8 mouse cellular contexts compared by ENCODE assay signal in the genomic region with DNA sequence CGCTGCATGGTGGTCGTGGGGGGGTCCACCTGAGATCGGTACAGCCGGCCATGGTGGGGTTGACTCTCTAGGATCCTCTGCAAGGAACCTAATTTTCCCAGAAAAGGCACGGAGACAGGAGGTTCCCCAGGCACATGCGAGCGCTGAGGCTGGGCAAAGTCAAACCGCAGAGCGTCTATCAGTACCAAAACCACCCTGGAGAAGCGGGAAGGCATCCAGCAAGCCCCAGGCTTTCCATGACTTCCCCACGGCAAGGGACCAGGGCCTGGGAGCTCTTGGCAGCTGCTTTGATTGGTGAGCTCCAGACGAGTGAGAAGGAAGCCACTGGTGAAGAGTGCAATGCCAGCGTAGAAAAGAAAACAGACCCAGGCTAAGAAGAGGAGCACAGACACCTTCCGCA. TPM values are rescaled to one million over a fixed set of nuclear protein-coding genes. Genes with fewer than 3 reads are reported as not detected.
DNase-seq lines count a peak whose midpoint lies in the region; ATAC-seq lines count a peak whose summit lies in the region.

No protein-coding gene starts in this region.

- no peak for DNase-seq in heart, adult 9 months (ENCODE audit: low spot score in 2 of 2)
- no peak for DNase-seq in hindbrain, embryonic 11.5 days (ENCODE audit: low spot score)
- peak; percentile 14 for DNase-seq in midbrain, embryonic 11.5 days (ENCODE audit: low spot score, missing footprints)
- DNase-seq in left cerebral cortex, postnatal 4 days = no peak
- DNase-seq in layer of hippocampus, postnatal 14 days (ENCODE audit: low spot score in 2 of 2) = no peak
- no peak for DNase-seq in natural killer cell, adult 2 months (ENCODE audit: low spot score in 2 of 2)

- 71% methylated on average over 14 of the region's 14 CpGs for WGBS in heart, embryonic 15.5 days
- 88% methylated on average over 14 of the region's 14 CpGs for WGBS in hindbrain, embryonic 11.5 days
- 84% methylated on average over 14 of the region's 14 CpGs for WGBS in midbrain, embryonic 11.5 days

- peak overlapping the region; percentile 64 for H3K9ac ChIP-seq in heart, embryonic 15.5 days
- peak overlapping the region; percentile 63 for H3K9ac ChIP-seq in hindbrain, embryonic 11.5 days (ENCODE audit: low read depth, low read length)
- H3K9ac ChIP-seq in midbrain, embryonic 11.5 days (ENCODE audit: low read length) = peak overlapping the region; percentile 61

- H3K27me3 ChIP-seq in heart, embryonic 15.5 days = no peaks in the 10 kb centered on the region
- no peaks in the 10 kb centered on the region for H3K27me3 ChIP-seq in hindbrain, embryonic 11.5 days (ENCODE audit: control insufficient read depth, insufficient read depth, low read length)
- no peaks in the 10 kb centered on the region for H3K27me3 ChIP-seq in midbrain, embryonic 11.5 days (ENCODE audit: control insufficient read depth, insufficient read depth, low read length)

- H3K27ac ChIP-seq in heart, embryonic 15.5 days = peak overlapping the region; percentile 89; the same call in 1 of the 2 replicates
- no peak overlapping the region for H3K27ac ChIP-seq in brown adipose tissue, adult 24 weeks (replicated peaks; ENCODE audit: low read depth, low read length)
- H3K27ac ChIP-seq in hindbrain, embryonic 11.5 days (ENCODE audit: low read depth, low read length) = peak overlapping the region; percentile 34; the same call in 1 of the 2 replicates
- H3K27ac ChIP-seq in midbrain, embryonic 11.5 days (ENCODE audit: low read depth, low read length) = peak overlapping the region; percentile 57; the same call in 1 of the 2 replicates

- peak overlapping the region; percentile 71 for H3K4me3 ChIP-seq in heart, embryonic 15.5 days
- H3K4me3 ChIP-seq in brown adipose tissue, adult 24 weeks (ENCODE audit: insufficient read depth, low read depth, low read length) = peak overlapping the region; percentile 89
- peak overlapping the region; percentile 44 for H3K4me3 ChIP-seq in hindbrain, embryonic 11.5 days (ENCODE audit: low read depth, low read length)
- H3K4me3 ChIP-seq in midbrain, embryonic 11.5 days (ENCODE audit: low read depth, low read length) = peak overlapping the region; percentile 51

- intact Hi-C loops in left cerebral cortex, postnatal 4 days (cut with DNase I) = no loop called here

- H3K4me2 ChIP-seq in heart, embryonic 15.5 days = peak overlapping the region; percentile 78
- H3K4me2 ChIP-seq in hindbrain, embryonic 11.5 days (replicated peaks; ENCODE audit: low read depth, low read length) = peak overlapping the region; percentile 55
- H3K4me2 ChIP-seq in midbrain, embryonic 11.5 days = peak overlapping the region; percentile 67

- ATAC-seq in heart, embryonic 15.5 days (replicated peaks; ENCODE audit: insufficient number of reproducible peaks, insufficient read depth, low FRiP score, low read depth) = no peak
- no peak for ATAC-seq in hindbrain, embryonic 11.5 days (ENCODE audit: low FRiP score)
- ATAC-seq in midbrain, embryonic 11.5 days (ENCODE audit: low FRiP score) = no peak

- peaks cover 9% of the 10 kb centered on the region for H3K4me1 ChIP-seq in heart, embryonic 15.5 days (replicated peaks)
- H3K4me1 ChIP-seq in brown adipose tissue, adult 24 weeks (ENCODE audit: control insufficient read depth, insufficient read depth, insufficient read length, low read length) = peaks cover 4% of the 10 kb centered on the region; the same call in 1 of the 2 replicates
- peaks cover 6% of the 10 kb centered on the region; the same call in 1 of the 2 replicates for H3K4me1 ChIP-seq in hindbrain, embryonic 11.5 days (replicated peaks; ENCODE audit: control insufficient read depth, insufficient read depth, low read length)
- H3K4me1 ChIP-seq in midbrain, embryonic 11.5 days (ENCODE audit: control insufficient read depth, insufficient read depth, low read length) = peaks cover 9% of the 10 kb centered on the region

- H3K9me3 ChIP-seq in heart, embryonic 15.5 days (replicated peaks) = no peaks in the 10 kb centered on the region
- H3K9me3 ChIP-seq in hindbrain, embryonic 11.5 days (ENCODE audit: control insufficient read depth, low read length) = no peaks in the 10 kb centered on the region
- no peaks in the 10 kb centered on the region for H3K9me3 ChIP-seq in midbrain, embryonic 11.5 days (ENCODE audit: control insufficient read depth, low read length)

- peaks cover 60% of the 10 kb centered on the region for H3K36me3 ChIP-seq in heart, embryonic 15.5 days
- H3K36me3 ChIP-seq in hindbrain, embryonic 11.5 days (ENCODE audit: control insufficient read depth, insufficient read depth, low read length) = peaks cover 8% of the 10 kb centered on the region
- H3K36me3 ChIP-seq in midbrain, embryonic 11.5 days (ENCODE audit: control insufficient read depth, insufficient read depth, low read length) = peaks cover 17% of the 10 kb centered on the region

RNA-seq across cellular contexts. Expression of a gene that starts 0.9 kb away (rescaled TPM):
- 15.0 and 15.5 TPM in 2 replicates for polyA plus RNA-seq in heart, embryonic 15.5 days (2015; fragmentation: Nextera tagmentation; extraction: Ambion mirVana)
- polyA plus RNA-seq in brown adipose tissue, adult 24 weeks (2012; ENCODE audit: insufficient read depth, insufficient read length, missing spikeins) = 11.1 and 12.4 TPM in 2 replicates
- polyA plus RNA-seq in hindbrain, embryonic 11.5 days (2014; fragmentation: Nextera tagmentation; extraction: Ambion mirVana) = 15.6 and 16.0 TPM in 2 replicates
- polyA plus RNA-seq in midbrain, embryonic 11.5 days (2014; fragmentation: Nextera tagmentation; extraction: Ambion mirVana) = 16.2 and 16.4 TPM in 2 replicates
- total RNA-seq in left cerebral cortex, postnatal 4 days (2021) = 10 to 100 TPM; 26.5 to 29.5 TPM
- 10 to 100 TPM; 29.1 to 32.0 TPM for total RNA-seq in layer of hippocampus, postnatal 14 days (2021)

RNA-seq across cellular contexts. Expression of a gene that starts 6.8 kb away (rescaled TPM):
- polyA plus RNA-seq in heart, embryonic 15.5 days (2015; fragmentation: Nextera tagmentation; extraction: Ambion mirVana) = 189 and 209 TPM in 2 replicates
- polyA plus RNA-seq in brown adipose tissue, adult 24 weeks (2012; ENCODE audit: insufficient read depth, insufficient read length, missing spikeins) = 158 and 191 TPM in 2 replicates
- 345 and 353 TPM in 2 replicates for polyA plus RNA-seq in hindbrain, embryonic 11.5 days (2014; fragmentation: Nextera tagmentation; extraction: Ambion mirVana)
- polyA plus RNA-seq in midbrain, embryonic 11.5 days (2014; fragmentation: Nextera tagmentation; extraction: Ambion mirVana) = 365 TPM in 2 replicates
- 10 to 100 TPM; 90.3 to 94.9 TPM for total RNA-seq in left cerebral cortex, postnatal 4 days (2021)
- total RNA-seq in layer of hippocampus, postnatal 14 days (2021) = 100 to 1,000 TPM; 102 to 103 TPM

RNA-seq across cellular contexts. Expression of a gene that starts 14.4 kb away (rescaled TPM):
- polyA plus RNA-seq in heart, embryonic 15.5 days (2015; fragmentation: Nextera tagmentation; extraction: Ambion mirVana) = 9.8 and 13.5 TPM in 2 replicates
- polyA plus RNA-seq in brown adipose tissue, adult 24 weeks (2012; ENCODE audit: insufficient read depth, insufficient read length, missing spikeins) = 2.5 and 6.4 TPM in 2 replicates
- 14.9 and 22.0 TPM in 2 replicates for polyA plus RNA-seq in hindbrain, embryonic 11.5 days (2014; fragmentation: Nextera tagmentation; extraction: Ambion mirVana)
- polyA plus RNA-seq in midbrain, embryonic 11.5 days (2014; fragmentation: Nextera tagmentation; extraction: Ambion mirVana) = 21.4 and 22.0 TPM in 2 replicates
- total RNA-seq in left cerebral cortex, postnatal 4 days (2021) = 10 to 100 TPM; 15.7 to 16.8 TPM
- 10 to 100 TPM in 1 of 2 experiments, 1 to 10 TPM in 1; 9.9 to 11.6 TPM for total RNA-seq in layer of hippocampus, postnatal 14 days (2021)

RNA-seq across cellular contexts. Expression of a gene that starts 21.3 kb away (rescaled TPM):
- polyA plus RNA-seq in heart, embryonic 15.5 days (2015; fragmentation: Nextera tagmentation; extraction: Ambion mirVana) = 14.1 and 17.3 TPM in 2 replicates
- polyA plus RNA-seq in brown adipose tissue, adult 24 weeks (2012; ENCODE audit: insufficient read depth, insufficient read length, missing spikeins) = 10.0 and 21.9 TPM in 2 replicates
- polyA plus RNA-seq in hindbrain, embryonic 11.5 days (2014; fragmentation: Nextera tagmentation; extraction: Ambion mirVana) = 19.7 and 20.8 TPM in 2 replicates
- polyA plus RNA-seq in midbrain, embryonic 11.5 days (2014; fragmentation: Nextera tagmentation; extraction: Ambion mirVana) = 23.3 and 24.4 TPM in 2 replicates
- 10 to 100 TPM; 48.8 to 57.7 TPM for total RNA-seq in left cerebral cortex, postnatal 4 days (2021)
- total RNA-seq in layer of hippocampus, postnatal 14 days (2021) = 10 to 100 TPM; 35.0 to 40.2 TPM

RNA-seq across cellular contexts. Expression of a gene that starts 24.4 kb away (rescaled TPM):
- 437 and 463 TPM in 2 replicates for polyA plus RNA-seq in heart, embryonic 15.5 days (2015; fragmentation: Nextera tagmentation; extraction: Ambion mirVana)
- 139 and 156 TPM in 2 replicates for polyA plus RNA-seq in brown adipose tissue, adult 24 weeks (2012; ENCODE audit: insufficient read depth, insufficient read length, missing spikeins)
- 613 and 675 TPM in 2 replicates for polyA plus RNA-seq in hindbrain, embryonic 11.5 days (2014; fragmentation: Nextera tagmentation; extraction: Ambion mirVana)
- 635 and 667 TPM in 2 replicates for polyA plus RNA-seq in midbrain, embryonic 11.5 days (2014; fragmentation: Nextera tagmentation; extraction: Ambion mirVana)
- 100 to 1,000 TPM; 244 to 265 TPM for total RNA-seq in left cerebral cortex, postnatal 4 days (2021)
- 100 to 1,000 TPM; 214 to 228 TPM for total RNA-seq in layer of hippocampus, postnatal 14 days (2021)
